Mouse (Mus musculus): Measurements from ENCODE around the gene Parp14. TPM values are rescaled to one million over a fixed set of nuclear protein-coding genes. Genes with fewer than 3 reads are reported as not detected.
A peak's percentile ranks its signal among the peaks of the same experiment; 100 is the strongest.

The Parp14 gene
- polyA plus RNA-seq, 1 experiment from 2014 or later, result 2.3 TPM

DNA sequence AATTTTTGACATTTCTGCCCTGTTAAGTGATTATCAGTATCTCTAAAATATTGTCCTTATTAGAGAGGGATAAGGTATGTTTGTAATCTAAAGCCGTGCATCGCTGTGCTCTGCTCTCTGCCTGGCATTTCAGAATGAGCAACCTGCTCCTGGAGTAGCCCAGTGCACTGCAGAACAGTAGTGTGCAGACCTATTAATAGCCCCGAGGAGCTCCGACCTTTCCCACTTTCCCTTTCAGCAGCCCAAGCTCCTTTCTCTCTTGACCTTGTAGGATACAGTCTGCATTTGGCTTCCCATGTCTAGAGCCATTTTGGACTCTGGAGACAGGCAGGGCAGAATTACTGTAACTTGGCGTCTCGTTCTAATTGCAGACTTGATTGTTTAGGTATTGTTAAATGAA lies 83.0 kb downstream of the Parp14 start:
- Histone ChIP-seq H3K9ac (replicated peaks) (no peak overlapping the region), H3K27me3 (ENCODE audit: insufficient read depth, low read length) (no peaks in the 10 kb centered on the region), H3K4me1 (ENCODE audit: insufficient read depth) (peaks cover 2% of the 10 kb centered on the region; the same call in 1 of the 2 replicates), H3K9me3 (ENCODE audit: low read length) (no peaks in the 10 kb centered on the region), H3K4me3 (ENCODE audit: low read depth, low read length) (no peak overlapping the region), H3K27ac (ENCODE audit: low read depth) (no peak overlapping the region), H3K4me2 (ENCODE audit: low read depth, low read length) (no peak overlapping the region), H3K36me3 (replicated peaks; ENCODE audit: insufficient read depth, low read length) (no peaks in the 10 kb centered on the region; the same call in 1 of the 2 replicates)
- DNase-seq (no peak), ATAC-seq (no peak)
- TF ChIP-seq EP300 (IDR thresholded peaks at IDR 0.05; ENCODE audit: low read depth) (no peak), CTCF (IDR thresholded peaks at IDR 0.05; ENCODE audit: low read depth) (no peak)
- 91% methylated on average over 6 of the region's 6 CpGs for WGBS (ENCODE audit: insufficient replicate concordance)

DNA sequence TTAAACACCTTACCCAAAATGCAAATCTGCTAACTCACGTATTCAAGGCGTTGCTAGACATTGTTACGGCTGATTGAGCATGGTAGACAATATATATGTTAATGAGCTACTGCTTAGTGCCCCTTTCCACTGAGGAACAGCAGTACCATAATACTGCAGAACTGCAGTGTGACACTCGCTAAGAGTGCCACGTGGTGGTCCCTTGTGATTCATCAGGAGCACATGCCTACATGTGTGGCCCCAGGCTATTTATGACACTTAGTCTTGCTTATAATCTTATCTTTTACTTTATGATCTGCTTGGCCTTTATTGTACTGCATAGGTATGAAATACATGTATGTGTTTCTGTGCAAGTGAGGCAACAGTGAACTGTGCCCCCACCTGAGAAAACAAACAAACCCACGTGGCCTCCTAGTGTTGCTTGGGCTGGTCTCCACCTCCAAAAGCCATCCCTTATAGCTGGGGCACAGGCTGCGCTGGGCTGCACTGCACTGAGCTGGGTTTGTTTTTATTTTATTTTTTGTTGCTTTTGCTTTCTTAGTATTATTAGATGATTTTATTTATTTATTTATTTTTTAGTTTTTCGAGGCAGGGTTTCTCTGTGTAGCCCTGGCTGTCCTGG lies 83.7 kb downstream of the Parp14 start:
- Histone ChIP-seq H3K4me3 (ENCODE audit: low read depth, low read length) (no peak overlapping the region), H3K9ac (replicated peaks) (no peak overlapping the region), H3K9me3 (ENCODE audit: low read length) (no peaks in the 10 kb centered on the region), H3K36me3 (replicated peaks; ENCODE audit: insufficient read depth, low read length) (no peaks in the 10 kb centered on the region; the same call in 1 of the 2 replicates), H3K27ac (ENCODE audit: low read depth) (no peak overlapping the region), H3K4me2 (ENCODE audit: low read depth, low read length) (no peak overlapping the region), H3K27me3 (ENCODE audit: insufficient read depth, low read length) (no peaks in the 10 kb centered on the region), H3K4me1 (ENCODE audit: insufficient read depth) (peaks cover 2% of the 10 kb centered on the region; the same call in 1 of the 2 replicates)
- WGBS (ENCODE audit: insufficient replicate concordance), result 82% methylated on average over 8 of the region's 8 CpGs
- TF ChIP-seq EP300 (IDR thresholded peaks at IDR 0.05; ENCODE audit: low read depth) (no peak), CTCF (IDR thresholded peaks at IDR 0.05; ENCODE audit: low read depth) (no peak)
- DNase-seq (no peak), ATAC-seq (peak; percentile 47; the same call in 1 of the 2 replicates)

DNA sequence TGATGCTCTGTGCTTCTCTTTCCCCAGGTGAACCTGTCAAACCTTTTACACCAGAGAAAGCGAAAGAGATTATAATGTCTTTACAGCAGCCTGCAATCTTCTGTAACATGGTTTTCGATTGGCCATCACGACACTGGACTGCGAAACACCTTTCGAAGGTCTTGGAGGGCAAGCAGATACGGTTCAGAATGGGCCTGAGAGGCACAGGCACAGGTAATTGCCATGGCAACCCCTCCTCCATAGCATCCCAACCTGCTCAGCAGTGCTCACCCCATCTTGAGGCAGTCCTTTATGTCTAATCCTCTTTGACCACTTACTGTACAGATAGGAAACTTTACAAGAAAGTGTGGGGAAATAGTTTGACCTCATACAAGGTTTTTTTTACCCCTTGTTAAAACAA lies 84.2 kb downstream of the Parp14 start:
- TF ChIP-seq CTCF (IDR thresholded peaks at IDR 0.05; ENCODE audit: low read depth) (no peak), EP300 (IDR thresholded peaks at IDR 0.05; ENCODE audit: low read depth) (no peak)
- H3K9me3 ChIP-seq (ENCODE audit: low read length), result no peaks in the 10 kb centered on the region
- DNase-seq (no peak), ATAC-seq (no peak)
- no peak overlapping the region for H3K4me2 ChIP-seq (ENCODE audit: low read depth, low read length)
- 85% methylated on average over 6 of the region's 6 CpGs for WGBS (ENCODE audit: insufficient replicate concordance)
- H3K4me3 ChIP-seq (ENCODE audit: low read depth, low read length), result no peak overlapping the region
- no peaks in the 10 kb centered on the region for H3K27me3 ChIP-seq (ENCODE audit: insufficient read depth, low read length)
- no peak overlapping the region for H3K27ac ChIP-seq (ENCODE audit: low read depth)
- H3K9ac ChIP-seq (replicated peaks), result no peak overlapping the region
- peaks cover 2% of the 10 kb centered on the region; the same call in 1 of the 2 replicates for H3K4me1 ChIP-seq (ENCODE audit: insufficient read depth)
- no peaks in the 10 kb centered on the region; the same call in 1 of the 2 replicates for H3K36me3 ChIP-seq (replicated peaks; ENCODE audit: insufficient read depth, low read length)

- TF ChIP-seq EP300 (IDR thresholded peaks at IDR 0.05; ENCODE audit: low read depth), result no peak
- TF ChIP-seq CTCF (IDR thresholded peaks at IDR 0.05; ENCODE audit: low read depth), result no peak
These were observed 87.1 kb downstream of the Parp14 start for GRCm38 (mm10) chr16:35784134-35784725.

DNA sequence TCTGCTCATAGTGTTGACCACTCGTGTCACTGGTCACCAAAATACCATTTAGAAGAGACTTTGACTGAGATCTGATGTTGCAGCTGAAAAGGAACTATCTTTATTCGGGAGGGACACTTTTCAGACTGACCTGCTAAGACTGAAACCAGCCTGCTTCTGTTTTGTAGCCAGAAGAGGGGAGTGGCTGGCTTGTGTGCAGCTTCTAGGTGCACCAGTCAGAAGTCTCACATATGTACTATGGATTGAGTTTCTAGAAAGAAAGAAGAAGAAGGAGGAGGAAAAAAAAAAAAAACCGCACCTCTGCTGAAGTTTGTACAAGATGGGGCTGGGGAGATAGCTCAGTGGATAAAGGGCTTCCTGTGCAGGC lies 88.2 kb downstream of the Parp14 start:
- Histone ChIP-seq H3K9me3 (ENCODE audit: low read length) (no peaks in the 10 kb centered on the region), H3K9ac (replicated peaks) (no peak overlapping the region), H3K36me3 (replicated peaks; ENCODE audit: insufficient read depth, low read length) (no peaks in the 10 kb centered on the region), H3K4me1 (ENCODE audit: insufficient read depth) (peaks cover 2% of the 10 kb centered on the region; the same call in 1 of the 2 replicates), H3K4me2 (ENCODE audit: low read depth, low read length) (no peak overlapping the region), H3K27me3 (ENCODE audit: insufficient read depth, low read length) (no peaks in the 10 kb centered on the region), H3K4me3 (ENCODE audit: low read depth, low read length) (no peak overlapping the region), H3K27ac (ENCODE audit: low read depth) (no peak overlapping the region)
- DNase-seq (no peak), ATAC-seq (no peak)
- TF ChIP-seq CTCF (IDR thresholded peaks at IDR 0.05; ENCODE audit: low read depth) (no peak), EP300 (IDR thresholded peaks at IDR 0.05; ENCODE audit: low read depth) (no peak)
- 69% methylated on average over 3 of the region's 3 CpGs for WGBS (ENCODE audit: insufficient replicate concordance)

More at GRCm38 (mm10) chr16:35784134-35784725, 87.1 kb downstream of the Parp14 start:
- no peaks in the 10 kb centered on the region for H3K9me3 ChIP-seq (ENCODE audit: low read length)
- H3K27ac ChIP-seq (ENCODE audit: low read depth), result no peak overlapping the region
- no peaks in the 10 kb centered on the region for H3K27me3 ChIP-seq (ENCODE audit: insufficient read depth, low read length)
- no peak overlapping the region for H3K4me3 ChIP-seq (ENCODE audit: low read depth, low read length)
- no peaks in the 10 kb centered on the region; the same call in 1 of the 2 replicates for H3K36me3 ChIP-seq (replicated peaks; ENCODE audit: insufficient read depth, low read length)
- DNase-seq, result no peak
- H3K4me2 ChIP-seq (ENCODE audit: low read depth, low read length), result no peak overlapping the region
- H3K9ac ChIP-seq (replicated peaks), result no peak overlapping the region
- no peak for ATAC-seq
- H3K4me1 ChIP-seq (ENCODE audit: insufficient read depth), result peaks cover 2% of the 10 kb centered on the region; the same call in 1 of the 2 replicates
- WGBS (ENCODE audit: insufficient replicate concordance), result 47% methylated on average over 7 of the region's 7 CpGs

Other genes starting within 250 kb of the Parp14 start
- 5.7 and 6.2 TPM in 2 replicates for gene Dirc2, start 102.2 kb downstream of the Parp14 start, polyA plus RNA-seq (2015; fragmentation: Nextera tagmentation; extraction: Ambion mirVana)
- 6.9 and 7.6 TPM in 2 replicates for gene Hspbap1, start 101.2 kb downstream of the Parp14 start, polyA plus RNA-seq (2015; fragmentation: Nextera tagmentation; extraction: Ambion mirVana)
- 21.8 and 23.4 TPM in 2 replicates for gene Parp9, start 66.9 kb upstream of the Parp14 start, polyA plus RNA-seq (2015; fragmentation: Nextera tagmentation; extraction: Ambion mirVana)
- gene Dtx3l, start 67.6 kb upstream of the Parp14 start, polyA plus RNA-seq (2015; fragmentation: Nextera tagmentation; extraction: Ambion mirVana), result 15.8 and 16.3 TPM in 2 replicates
- gene Kpna1, start 107.2 kb upstream of the Parp14 start, polyA plus RNA-seq (2015; fragmentation: Nextera tagmentation; extraction: Ambion mirVana), result 14.8 and 17.6 TPM in 2 replicates
- 2.2 TPM in 2 replicates for gene Wdr5b, start 169.6 kb upstream of the Parp14 start, polyA plus RNA-seq (2015; fragmentation: Nextera tagmentation; extraction: Ambion mirVana)
- 176 and 193 TPM in 2 replicates for gene Fam162a, start 200.1 kb upstream of the Parp14 start, polyA plus RNA-seq (2015; fragmentation: Nextera tagmentation; extraction: Ambion mirVana)
- gene Ccdc58, start 200.1 kb upstream of the Parp14 start, polyA plus RNA-seq (2015; fragmentation: Nextera tagmentation; extraction: Ambion mirVana), result 54.6 and 58.9 TPM in 2 replicates

Measured in liver, postnatal 0 days (tissue).